Mouse (Mus musculus) embryonic fibroblast, embryonic 13.5 days (primary cell): ENCODE data around the gene Pcnt.

Source experiments
- CTCF ChIP-seq: IDR thresholded peaks from 2 replicates; pipeline ENCODE4 v1.5.1; 2011; ENCODE audit warnings: mild to moderate bottlenecking, control low read depth, low read length, moderate library complexity, borderline replicate concordance; ENCODE audit not compliant: insufficient read depth
- POLR2A ChIP-seq: IDR thresholded peaks from 2 replicates; pipeline ENCODE4 v1.6.1; 2011; ENCODE audit warnings: low read depth, mild to moderate bottlenecking, control low read depth, low read length, moderate library complexity

- no peak for TF ChIP-seq CTCF
- no peak for TF ChIP-seq POLR2A
Measured at GRCm38 (mm10) chr10:76334350-76334749, 108.2 kb downstream of the Pcnt start.
